ENCODE assay signal across 9 mouse cellular contexts in the genomic region with DNA sequence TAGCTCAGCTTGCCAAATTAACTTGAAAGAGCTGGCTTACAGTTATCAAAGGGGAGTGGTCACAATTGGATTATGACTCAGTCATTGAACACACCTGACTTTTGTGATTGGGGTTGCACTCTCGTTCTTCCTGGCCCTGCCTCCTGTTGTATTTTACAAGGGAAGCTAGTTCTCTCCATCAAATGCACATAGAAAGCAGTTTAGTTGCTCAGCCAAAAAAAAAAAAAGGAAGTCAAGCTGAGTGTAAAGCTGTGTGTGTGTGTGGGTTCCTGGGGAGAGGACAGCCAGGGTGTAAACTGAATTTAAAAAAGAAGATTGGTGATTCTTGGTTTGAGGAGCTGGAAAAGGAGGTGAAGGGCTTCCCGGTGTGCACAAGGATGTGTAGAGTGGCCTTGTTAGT. TPM values are rescaled to one million over a fixed set of nuclear protein-coding genes. Genes with fewer than 3 reads are reported as not detected.
DNase-seq lines count a peak whose midpoint lies in the region; ATAC-seq and TF ChIP-seq lines count a peak whose summit lies in the region.
"Had no signal": no experiment of that assay in that cellular context is flagged by ENCODE, and none has a peak within 500 bp of the region (broad histone marks: within the 10 kb centered on the region; RNA-seq: fewer than 3 reads in every experiment).

No protein-coding gene starts in this region.

- H3K4me2 ChIP-seq in kidney, embryonic 14.5 days (replicated peaks; ENCODE audit: low read depth, low read length), result peak overlapping the region; percentile 64
- H3K4me2 ChIP-seq in embryonic facial prominence, embryonic 11.5 days (ENCODE audit: low read depth, low read length), result peak overlapping the region; percentile 81; the same call in 1 of the 2 replicates
- H3K4me2 ChIP-seq in hindbrain, postnatal 0 days (ENCODE audit: low read depth, low read length), result peak overlapping the region; percentile 66; the same call in 1 of the 2 replicates

- 0 out of 2 replicates have a peak, but pooled peaks cover 13% of the 10 kb centered on the region for H3K4me1 ChIP-seq in kidney, embryonic 14.5 days (ENCODE audit: control insufficient read depth, insufficient read depth, low read length)
- H3K4me1 ChIP-seq in embryonic facial prominence, embryonic 11.5 days (ENCODE audit: control insufficient read depth, insufficient read depth, low read length), result no peaks in the 10 kb centered on the region; the same call in 1 of the 2 replicates
- peaks cover 10% of the 10 kb centered on the region; the same call in 1 of the 2 replicates for H3K4me1 ChIP-seq in hindbrain, postnatal 0 days (ENCODE audit: insufficient read depth, low read length)

- 43% methylated on average over 2 of the region's 2 CpGs for WGBS in kidney, embryonic 14.5 days
- 54% methylated on average over 2 of the region's 2 CpGs for WGBS in embryonic facial prominence, embryonic 11.5 days
- WGBS in hindbrain, postnatal 0 days, result 42% methylated on average over 2 of the region's 2 CpGs

- H3K36me3 ChIP-seq in kidney, embryonic 14.5 days (ENCODE audit: control insufficient read depth, insufficient read depth, low read length), result no peaks in the 10 kb centered on the region
- no peaks in the 10 kb centered on the region for H3K36me3 ChIP-seq in embryonic facial prominence, embryonic 11.5 days (replicated peaks; ENCODE audit: control insufficient read depth, insufficient read depth, low read depth, low read length)
- H3K36me3 ChIP-seq in hindbrain, postnatal 0 days (ENCODE audit: insufficient read depth, low read length), result no peaks in the 10 kb centered on the region

- peak overlapping the region; percentile 82 for H3K27ac ChIP-seq in kidney, embryonic 14.5 days (ENCODE audit: low read depth, low read length)
- no peak overlapping the region for H3K27ac ChIP-seq in embryonic facial prominence, embryonic 11.5 days (replicated peaks; ENCODE audit: low read depth, low read length)
- no peak overlapping the region for H3K27ac ChIP-seq in hindbrain, postnatal 0 days
- H3K27ac ChIP-seq: liver, embryonic 14.5 days had no signal

- ATAC-seq in kidney, embryonic 14.5 days (ENCODE audit: low FRiP score, low TSS enrichment), result no peak
- ATAC-seq in embryonic facial prominence, embryonic 11.5 days (replicated peaks; ENCODE audit: insufficient number of reproducible peaks, low FRiP score, low TSS enrichment, low read depth), result no peak
- no peak for ATAC-seq in hindbrain, postnatal 0 days
- peak; percentile 19; the same call in 1 of the 2 replicates for ATAC-seq in megakaryocyte, adult 5-6 weeks (ENCODE audit: poor library complexity, severe bottlenecking)

- no peaks in the 10 kb centered on the region for H3K27me3 ChIP-seq in kidney, embryonic 14.5 days (ENCODE audit: control insufficient read depth, insufficient read depth, low read length)
- H3K27me3 ChIP-seq in embryonic facial prominence, embryonic 11.5 days (ENCODE audit: control insufficient read depth, insufficient read depth, low read length), result no peaks in the 10 kb centered on the region
- no peaks in the 10 kb centered on the region for H3K27me3 ChIP-seq in hindbrain, postnatal 0 days (ENCODE audit: insufficient read depth, low read length)

- H3K4me3 ChIP-seq in kidney, embryonic 14.5 days (ENCODE audit: low read length), result peak overlapping the region; percentile 41
- no peak overlapping the region for H3K4me3 ChIP-seq in embryonic facial prominence, embryonic 11.5 days (ENCODE audit: low read depth, low read length)
- H3K4me3 ChIP-seq in hindbrain, postnatal 0 days (ENCODE audit: low read length), result no peak overlapping the region

- DNase-seq in kidney, adult 8-10 months, result no peak
- no peak for DNase-seq in embryonic facial prominence, embryonic 11.5 days (ENCODE audit: low spot score)
- DNase-seq in hindbrain, postnatal 0 days (ENCODE audit: low spot score), result no peak
- DNase-seq in adrenal gland, adult 8-10 months, result no peak
- no peak for DNase-seq in B cell, adult 2 months
- DNase-seq in cerebellum, postnatal 25 days, result no peak

- H3K9ac ChIP-seq in kidney, embryonic 14.5 days (ENCODE audit: low read depth, low read length), result peak overlapping the region; percentile 53; the same call in 1 of the 2 replicates
- H3K9ac ChIP-seq in embryonic facial prominence, embryonic 11.5 days (replicated peaks; ENCODE audit: low read length), result no peak overlapping the region
- H3K9ac ChIP-seq in hindbrain, postnatal 0 days (replicated peaks; ENCODE audit: low read length), result no peak overlapping the region
- H3K9ac ChIP-seq: liver, embryonic 14.5 days had no signal

- no peak for TF ChIP-seq CTCF in hindbrain, postnatal 0 days (IDR thresholded peaks at IDR 0.05; ENCODE audit: low read depth)

- no peaks in the 10 kb centered on the region for H3K9me3 ChIP-seq in kidney, embryonic 14.5 days (ENCODE audit: control insufficient read depth, low read length)
- H3K9me3 ChIP-seq in embryonic facial prominence, embryonic 11.5 days (replicated peaks; ENCODE audit: control insufficient read depth, low read length), result no peaks in the 10 kb centered on the region
- no peaks in the 10 kb centered on the region for H3K9me3 ChIP-seq in hindbrain, postnatal 0 days (ENCODE audit: low read length)

RNA-seq across cellular contexts. Expression of a gene that starts 0.8 kb away (rescaled TPM):
- polyA plus RNA-seq in kidney, embryonic 14.5 days (2014; fragmentation: Nextera tagmentation; extraction: Ambion mirVana), result 20.8 and 20.9 TPM in 2 replicates
- 4.4 and 6.2 TPM in 2 replicates for polyA plus RNA-seq in embryonic facial prominence, embryonic 11.5 days (2014; fragmentation: Nextera tagmentation; extraction: Ambion mirVana)
- total RNA-seq in hindbrain, postnatal 0 days (2014; rRNA removed), result 4.4 and 5.3 TPM in 2 replicates
- 4.9 and 5.0 TPM in 2 replicates for polyA plus RNA-seq in hindbrain, postnatal 0 days (2015; fragmentation: Nextera tagmentation; extraction: Ambion mirVana)
- total RNA-seq in megakaryocyte, adult 5-6 weeks (2015), result 112 and 118 TPM in 2 replicates
- total RNA-seq in megakaryocyte, adult 5-6 weeks (2017), result 70.7 and 72.7 TPM in 2 replicates
- total RNA-seq in adrenal gland, adult 8-10 months (2022), result 1 to 10 TPM; 3.3 to 6.9 (median 5.0) TPM

Comparison
In these comparisons a context has a peak if more than half of its experiments do, and no peak if none do; other contexts are left out.
1. RNA of a gene that starts 0.8 kb away (total RNA-seq): 70.7 to 118 TPM in megakaryocyte, adult 5-6 weeks; 3.3 to 6.9 TPM in adrenal gland, adult 8-10 months and 4.4 to 5.3 TPM in hindbrain, postnatal 0 days; every median in the first group is over 4 times any median in the second.
2. Peak in every context shown above with its lines, with median percentiles within 50 percentile points of each other: H3K4me2 ChIP-seq.